Mouse (Mus musculus): Measurements from ENCODE around the gene Fnbp1.

The Fnbp1 gene

DNA sequence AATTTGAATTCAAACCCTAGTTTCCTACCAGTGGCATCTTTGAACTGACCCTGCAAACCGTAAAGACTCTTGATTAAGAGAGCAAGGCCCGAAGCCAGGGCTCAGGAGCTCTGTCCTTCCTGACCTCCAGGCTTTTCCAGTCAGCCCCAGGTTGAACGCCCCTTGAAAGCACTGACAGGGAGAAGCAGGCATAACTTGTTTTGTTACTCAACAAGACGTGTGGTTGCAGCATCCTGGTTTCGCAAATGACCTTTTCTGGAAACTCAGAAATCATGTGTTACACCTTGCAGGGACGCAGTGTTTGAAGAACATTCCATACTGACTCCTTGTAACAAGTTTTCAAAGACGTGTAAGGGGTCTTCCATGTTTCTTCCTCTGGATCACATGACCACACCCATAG, 5.2 kb upstream of the Fnbp1 start:
- DNase-seq: no peak

- no peak for DNase-seq
Observed at GRCm38 (mm10) chr2:31144901-31145300, 3.1 kb upstream of the Fnbp1 start.

GRCm38 (mm10) chr2:31143768-31144695, 2.2 kb upstream of the Fnbp1 start:
- no peak for DNase-seq

DNA sequence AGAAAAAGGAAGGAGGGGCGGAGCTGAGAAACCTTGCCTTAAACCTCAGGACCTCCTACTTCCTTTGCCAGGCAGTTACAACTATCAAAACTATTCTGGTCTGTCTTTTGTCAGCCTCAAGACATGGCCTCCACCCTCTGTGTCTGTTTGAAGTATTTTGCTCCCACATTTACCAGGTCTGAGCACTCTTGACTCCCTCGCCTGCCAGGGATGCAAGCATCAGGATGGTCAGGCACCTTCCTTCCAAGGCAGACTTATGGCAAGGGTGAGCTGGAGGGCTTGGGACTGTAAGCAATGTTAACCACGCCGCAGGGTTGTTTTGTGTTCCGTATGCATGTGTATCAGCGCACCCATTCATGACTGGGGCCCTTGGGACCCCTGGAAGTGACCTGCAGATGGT, 1.5 kb upstream of the Fnbp1 start:
- no peak for DNase-seq

- DNase-seq: no peak
Observed at GRCm38 (mm10) chr2:31142505-31142904, 697 bp upstream of the Fnbp1 start.

- DNase-seq: peak; percentile 40
Observed at GRCm38 (mm10) chr2:31141074-31141866, 538 bp downstream of the Fnbp1 start.

DNA sequence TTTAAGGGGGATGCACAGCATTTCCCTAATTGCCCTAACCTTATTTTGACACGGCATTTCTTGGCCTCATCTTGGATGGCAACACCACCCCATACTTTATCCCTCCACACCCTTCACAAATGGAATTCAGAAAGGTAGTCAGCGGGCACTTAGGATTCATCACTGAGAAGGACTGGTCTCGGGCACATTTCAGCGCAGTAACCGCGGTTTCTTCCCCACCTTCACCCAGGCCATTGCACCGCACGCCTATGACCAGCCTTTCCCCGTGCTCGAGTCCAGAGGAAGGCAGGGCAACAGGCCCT, 1.1 kb downstream of the Fnbp1 start:
- DNase-seq: no peak

- DNase-seq: no peak
Observed at GRCm38 (mm10) chr2:31139991-31140771, 1.6 kb downstream of the Fnbp1 start.

GRCm38 (mm10) chr2:31139174-31139632, 2.6 kb downstream of the Fnbp1 start:
- DNase-seq: no peak

- no peak for DNase-seq
Observed at GRCm38 (mm10) chr2:31137018-31137590, 4.7 kb downstream of the Fnbp1 start.

DNA sequence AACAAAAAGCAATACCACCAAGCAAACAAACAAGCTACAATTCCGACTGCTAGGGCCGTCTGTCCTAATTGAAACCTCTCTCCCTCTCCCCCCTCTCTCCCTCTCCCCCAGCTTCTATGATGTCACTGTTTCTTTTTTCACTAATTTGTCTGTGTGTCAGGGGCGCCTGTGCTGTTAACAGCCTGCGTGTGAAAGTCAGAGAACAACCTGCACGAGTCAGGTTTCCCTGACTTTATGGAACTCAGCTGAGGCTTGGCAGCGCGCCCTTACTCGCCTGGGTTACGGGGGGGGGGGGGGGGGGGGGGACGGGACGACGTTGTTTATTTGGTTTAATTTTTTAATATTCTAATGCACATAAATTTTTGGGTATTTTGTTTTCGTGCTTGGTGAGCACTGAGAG, 5.5 kb downstream of the Fnbp1 start:
- DNase-seq: no peak

DNA sequence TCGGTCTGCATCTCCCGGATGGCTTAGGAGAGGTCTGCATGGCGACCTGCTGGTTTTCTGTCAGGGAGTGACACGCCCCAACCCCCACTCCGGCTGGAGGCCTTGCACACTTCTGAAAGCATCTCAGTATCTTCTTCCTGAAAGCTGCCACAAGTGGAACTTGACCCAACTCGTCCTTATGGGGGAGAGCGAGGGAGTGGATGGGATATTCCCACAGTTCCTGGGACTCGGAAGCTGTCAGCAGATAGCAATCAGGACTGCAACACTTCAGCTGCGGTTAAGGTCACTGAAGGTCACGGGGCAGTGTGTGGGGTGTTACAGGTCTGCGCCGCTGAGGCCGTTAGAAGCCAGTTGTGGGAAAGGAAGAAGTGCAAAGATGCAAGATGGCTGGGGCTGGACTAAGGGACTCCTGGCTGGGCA, 6.3 kb downstream of the Fnbp1 start:
- DNase-seq: no peak

GRCm38 (mm10) chr2:31133981-31134380, 7.8 kb downstream of the Fnbp1 start:
- DNase-seq: no peak

DNA sequence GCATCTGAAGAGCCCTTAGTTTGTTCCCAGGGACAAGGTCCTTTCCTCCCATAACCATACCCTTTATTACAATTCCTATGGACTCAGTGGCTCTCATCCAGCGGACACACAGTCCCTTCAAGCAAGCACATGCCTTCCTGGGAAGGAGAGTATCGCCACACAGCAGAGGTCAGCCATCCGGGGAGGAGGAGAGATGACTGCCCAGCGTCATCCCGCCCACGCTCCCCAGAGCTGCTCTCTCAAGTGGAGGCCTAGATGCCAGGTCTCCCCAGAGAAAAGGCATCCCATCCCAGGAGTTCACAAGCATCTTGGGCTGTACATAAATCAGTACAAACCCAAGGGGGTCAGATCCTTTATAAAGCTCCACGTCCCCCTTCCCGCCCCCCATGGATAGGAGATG, 9.1 kb downstream of the Fnbp1 start:
- no peak for DNase-seq

GRCm38 (mm10) chr2:31130815-31131299, 11.0 kb downstream of the Fnbp1 start:
- no peak for DNase-seq

DNA sequence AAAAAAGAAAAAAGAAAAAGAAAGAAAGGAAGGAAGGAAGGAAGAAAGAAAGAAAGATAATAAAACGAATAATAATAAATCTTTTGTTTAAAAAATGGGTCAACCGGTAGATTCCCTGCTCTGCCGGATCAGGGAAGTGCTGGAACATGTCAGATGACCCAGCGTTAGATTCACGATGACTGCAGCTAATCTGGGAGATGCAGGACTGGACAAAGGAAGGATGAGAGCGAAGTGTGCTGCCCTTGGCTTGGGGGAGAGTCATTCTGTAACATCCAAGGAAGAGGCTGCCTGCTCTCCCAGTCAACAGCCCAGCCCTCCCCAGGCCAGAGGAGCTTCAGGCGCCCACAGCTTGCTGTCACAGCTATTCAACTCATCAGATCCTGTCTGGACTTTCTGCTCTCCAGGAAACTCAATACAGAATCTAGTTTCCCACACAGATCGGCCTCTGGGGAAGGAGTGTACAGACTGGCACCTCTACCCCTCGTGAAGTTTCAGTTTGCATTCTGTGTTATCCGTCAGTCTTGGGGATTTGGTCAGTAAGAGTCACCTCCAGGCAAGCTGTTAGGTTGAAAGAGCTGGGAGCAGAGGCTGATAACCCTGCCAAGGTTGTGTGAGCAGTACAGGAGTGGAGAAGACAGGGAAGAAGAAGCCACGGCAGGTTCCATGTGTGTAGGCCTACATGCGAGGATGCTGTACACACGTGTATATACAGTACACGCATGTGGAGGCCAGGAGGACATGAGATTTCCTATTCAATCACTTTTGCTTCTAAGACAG, 11.9 kb downstream of the Fnbp1 start:
- DNase-seq: no peak

GRCm38 (mm10) chr2:31127899-31128298, 13.9 kb downstream of the Fnbp1 start:
- no peak for DNase-seq

DNA sequence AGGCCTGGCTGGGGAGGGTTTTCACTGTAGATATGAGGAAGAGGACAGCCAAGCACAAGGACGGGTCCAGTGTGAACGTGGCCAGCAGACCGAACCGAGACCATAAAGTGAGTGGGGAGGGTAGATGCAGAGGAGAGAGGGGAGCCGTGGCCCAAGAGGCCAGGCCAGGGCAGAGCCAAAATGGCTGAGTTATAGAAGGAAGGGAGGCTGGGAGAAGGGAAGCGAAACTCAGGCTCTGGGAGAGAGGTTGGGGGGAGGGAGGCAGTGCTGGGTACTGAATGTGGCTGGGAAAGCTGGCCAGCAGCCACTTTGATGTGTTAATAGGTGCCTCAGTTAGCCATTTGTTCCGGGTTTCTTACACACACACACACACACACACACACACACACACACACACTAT, 14.6 kb downstream of the Fnbp1 start:
- no peak for DNase-seq

DNA sequence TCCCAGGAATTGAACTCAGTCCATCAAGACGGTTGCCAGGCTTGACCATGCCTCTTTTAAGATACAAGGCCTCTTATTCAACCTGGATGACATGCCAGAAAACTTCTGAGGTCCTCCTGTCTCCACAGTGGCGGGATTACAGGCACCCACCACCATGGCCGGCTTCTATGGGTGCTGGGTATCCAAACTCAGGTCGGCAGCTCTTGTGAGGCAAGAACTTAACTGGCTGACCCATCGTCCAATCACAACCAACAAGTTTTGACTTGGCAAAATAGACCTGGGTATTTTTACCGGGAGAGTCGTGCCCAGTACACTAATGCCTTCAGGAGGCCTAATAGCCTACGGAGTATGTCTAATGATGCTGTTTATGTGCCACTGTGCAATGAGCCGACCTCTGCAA, 15.8 kb downstream of the Fnbp1 start:
- no peak for DNase-seq

DNA sequence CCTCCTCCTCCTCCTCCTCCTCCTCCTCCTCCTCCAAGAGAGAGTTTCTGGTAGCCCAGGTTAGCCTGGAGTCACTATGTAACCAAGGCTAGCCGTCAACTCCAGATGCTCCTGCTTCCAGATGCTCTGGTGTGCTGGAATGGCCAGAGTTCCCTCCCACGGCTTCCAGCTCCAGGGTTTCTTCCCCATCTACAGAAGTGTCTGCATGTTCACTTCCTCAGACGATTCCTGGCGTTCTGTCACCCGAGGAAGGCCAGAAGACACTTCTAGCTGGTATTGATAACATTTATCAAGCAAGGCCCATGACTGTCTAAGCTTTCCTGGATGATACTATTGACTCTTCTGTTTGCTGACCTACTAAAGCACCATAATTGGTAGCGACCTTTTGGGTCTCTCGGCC, 16.7 kb downstream of the Fnbp1 start:
- no peak for DNase-seq

DNA sequence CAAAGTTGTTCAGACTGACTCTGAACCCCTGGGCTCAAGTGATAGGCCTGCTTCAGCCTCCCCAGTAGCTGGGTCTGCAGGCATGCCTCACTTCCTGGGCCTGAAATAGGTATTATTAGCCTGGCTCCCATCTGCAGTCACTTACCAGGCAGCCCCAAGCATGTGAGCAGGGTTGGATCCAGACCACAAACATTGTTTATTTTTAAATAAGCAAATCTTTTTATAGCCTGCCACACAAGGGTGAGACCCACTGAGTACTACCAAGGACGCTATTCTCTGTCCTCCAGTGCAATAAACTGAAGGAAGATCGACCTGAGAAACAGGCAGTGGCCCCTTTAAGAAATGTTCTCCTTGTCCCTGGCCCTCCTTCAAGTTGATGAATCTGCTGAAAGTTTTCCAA, 17.1 kb downstream of the Fnbp1 start:
- DNase-seq: no peak

- DNase-seq: no peak
Observed at GRCm38 (mm10) chr2:31123493-31123892, 18.3 kb downstream of the Fnbp1 start.

Data from right cerebral cortex, postnatal 4 days (tissue).